Mouse (Mus musculus) liver, embryonic 14.5 days (tissue): ENCODE measurements around the gene Armh4. TPM values are rescaled to one million over a fixed set of nuclear protein-coding genes. Genes with fewer than 3 reads are reported as not detected.
"Not testable (repeated sequence)": the region's sequence is repeated elsewhere in the genome, so short reads cannot be mapped to it uniquely, and the experiment has no call there.

Experiments used
- ATAC-seq: fragments of 200-750 bp; cut with Nextera tagmentation; 2 replicates; pipeline ENCODE4 v1.8.0; 2017; ENCODE audit warnings: moderate number of reproducible peaks, mild to moderate bottlenecking, moderate library complexity; ENCODE audit not compliant: insufficient read depth
- DNase-seq, 3 experiments: peaks; one replicate each; pipeline ENCODE4 v3.0.0-alpha.2; 2012 to 2013; ENCODE audit warnings: low read depth in 3 of 3, low spot score in 3 of 3
- H3K27ac ChIP-seq: fragments of 300-500 bp; sonication (generic); 2 replicates; pipeline ENCODE4 v1.5.1; 2014; ENCODE audit warnings: moderate library complexity, mild to moderate bottlenecking, control low read depth, inconsistent platforms
- H3K27me3 ChIP-seq: fragments of 300-500 bp; sonication (generic); 2 replicates; pipeline ENCODE4 v1.6.1; 2014; ENCODE audit warnings: mild to moderate bottlenecking, low read length, moderate library complexity; ENCODE audit not compliant: control insufficient read depth, insufficient read depth
- H3K36me3 ChIP-seq: fragments of 300-500 bp; sonication (generic); replicated peaks from 2 replicates; pipeline ENCODE4 v1.6.1; 2014; ENCODE audit warnings: low read depth; ENCODE audit not compliant: control insufficient read depth, insufficient read depth
- H3K4me1 ChIP-seq, 2 experiments: fragments of 200-500 bp in 1 of 2; fragments of 300-500 bp in 1 of 2; sonication (generic) in 1 of 2; replicated peaks; 2 replicates each; pipeline ENCODE4 v1.6.1; 2012 to 2014; ENCODE audit warnings: antibody characterized with exemption in 1 of 2, inconsistent platforms in 1 of 2, low read length in 1 of 2; ENCODE audit not compliant: control insufficient read depth in 2 of 2, insufficient read depth in 2 of 2
- H3K4me2 ChIP-seq: fragments of 300-500 bp; sonication (generic); 2 replicates; pipeline ENCODE4 v1.6.1; 2014; ENCODE audit warnings: low read depth, mild to moderate bottlenecking, control low read depth, moderate library complexity
- H3K4me3 ChIP-seq, 2 experiments: fragments of 200-500 bp in 1 of 2; fragments of 300-500 bp in 1 of 2; sonication (generic) in 1 of 2; 2 replicates each; pipeline ENCODE4 v1.5.1; 2012 to 2014; ENCODE audit warnings: low read depth in 2 of 2, low read length in 2 of 2, mild to moderate bottlenecking in 2 of 2, control low read depth in 1 of 2, inconsistent platforms in 1 of 2, moderate library complexity in 1 of 2; ENCODE audit not compliant: insufficient read depth in 1 of 2
- H3K9ac ChIP-seq: fragments of 300-500 bp; sonication (generic); replicated peaks from 2 replicates; pipeline ENCODE4 v1.6.1; 2014; ENCODE audit warnings: mild to moderate bottlenecking, control low read depth, moderate library complexity
- H3K9me3 ChIP-seq: fragments of 300-500 bp; sonication (generic); 2 replicates; pipeline ENCODE4 v1.6.1; 2016; ENCODE audit warnings: low read length, mixed read lengths; ENCODE audit not compliant: control insufficient read depth
- CTCF ChIP-seq: IDR thresholded peaks from 2 replicates; pipeline ENCODE4 v1.5.1; 2016; ENCODE audit warnings: antibody characterized with exemption, low read depth, control low read depth
- EP300 ChIP-seq: IDR thresholded peaks from 2 replicates; pipeline ENCODE4 v1.6.1; 2016; ENCODE audit warnings: antibody characterized with exemption, low read depth
- WGBS: fragments of 180-500 bp; shearing (Covaris S2); extraction: QIAGEN DNeasy Blood & Tissue Kit; methylation state at CpG from one replicate; pipeline ENCODE4 v1.1.7; 2014; ENCODE audit not compliant: insufficient replicate concordance; 5-methylcytosine and 5-hydroxymethylcytosine counted together
- polyA plus RNA-seq, 2 experiments: library from polyadenylated mRNA; depleted of rRNA in 1 of 2; stranded (reverse) in 1 of 2; unstranded in 1 of 2; fragments of >200 nt; fragmentation: Nextera tagmentation in 1 of 2; extraction: Ambion mirVana in 1 of 2; gene quantifications; 2 replicates each; pipeline versions ENCODE4 v1.2.1 to v1.2.3; 2012 to 2014

Armh4 gene
- polyA plus RNA-seq (2012; rRNA removed) (0.12 and 0.22 TPM in 2 replicates), polyA plus RNA-seq (2014; fragmentation: Nextera tagmentation; extraction: Ambion mirVana) (0.36 and 0.52 TPM in 2 replicates)

DNA sequence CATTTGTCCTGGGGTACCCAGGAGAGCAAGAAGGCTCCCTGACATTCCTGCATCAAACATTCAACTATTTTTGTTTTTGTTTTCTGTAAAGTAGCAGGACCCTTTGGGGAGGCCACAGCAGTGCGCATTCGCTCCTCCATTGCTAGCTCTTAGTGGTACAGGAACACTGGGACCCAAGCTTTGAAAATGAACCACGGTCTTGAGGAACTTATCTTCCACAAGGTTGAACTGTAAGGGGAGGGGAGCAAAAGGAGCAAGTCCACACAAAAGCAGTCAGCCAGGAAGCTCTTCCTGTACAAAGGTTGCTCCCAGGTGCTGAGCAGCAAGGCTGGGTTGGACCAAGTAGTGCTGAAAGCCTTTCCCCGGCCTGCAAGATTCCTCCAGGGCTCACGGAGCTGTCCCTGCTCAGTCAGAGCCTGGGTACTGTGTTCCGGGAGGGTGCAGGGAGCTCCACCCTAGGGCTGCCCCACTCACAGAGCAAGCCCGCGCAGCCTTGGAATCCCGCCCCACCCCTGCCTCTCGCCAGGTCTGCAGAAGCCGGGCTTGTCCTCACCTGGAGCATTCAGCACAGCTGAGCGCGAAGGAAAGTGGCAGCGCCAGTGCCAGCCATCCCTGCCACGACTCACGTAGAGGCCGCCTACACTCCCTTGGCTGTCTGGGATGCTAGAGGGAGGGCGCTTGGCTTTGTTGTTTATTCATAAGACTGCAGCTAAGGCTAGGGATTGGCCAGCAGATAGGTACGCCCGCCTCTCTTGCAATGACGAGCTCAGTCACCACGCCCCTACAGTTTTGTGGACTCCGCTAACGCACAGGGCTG is at the start of gene Armh4:
TSS of gene Armh4 (minus strand) at position 669 of the 817 bp plus-strand sequence.
- no peaks in the 10 kb centered on the region for H3K9me3 ChIP-seq
- TF ChIP-seq CTCF = no peak
- TF ChIP-seq EP300 = no peak
- H3K9ac ChIP-seq = no peak within 1 kb of the TSS
- no peaks in the 10 kb centered on the region for H3K27me3 ChIP-seq
- no peak within 1 kb of the TSS for H3K27ac ChIP-seq
- DNase-seq = no peak
- H3K4me3 ChIP-seq = peak within 1 kb of the TSS; percentile 29 to 35
- no peaks in the 10 kb centered on the region for H3K4me1 ChIP-seq
- 2% methylated on average over 24 of the region's 24 CpGs for WGBS
- peak; percentile 68 for ATAC-seq
- H3K36me3 ChIP-seq = no peaks in the 10 kb centered on the region
- peak within 1 kb of the TSS; percentile 52 for H3K4me2 ChIP-seq

DNA sequence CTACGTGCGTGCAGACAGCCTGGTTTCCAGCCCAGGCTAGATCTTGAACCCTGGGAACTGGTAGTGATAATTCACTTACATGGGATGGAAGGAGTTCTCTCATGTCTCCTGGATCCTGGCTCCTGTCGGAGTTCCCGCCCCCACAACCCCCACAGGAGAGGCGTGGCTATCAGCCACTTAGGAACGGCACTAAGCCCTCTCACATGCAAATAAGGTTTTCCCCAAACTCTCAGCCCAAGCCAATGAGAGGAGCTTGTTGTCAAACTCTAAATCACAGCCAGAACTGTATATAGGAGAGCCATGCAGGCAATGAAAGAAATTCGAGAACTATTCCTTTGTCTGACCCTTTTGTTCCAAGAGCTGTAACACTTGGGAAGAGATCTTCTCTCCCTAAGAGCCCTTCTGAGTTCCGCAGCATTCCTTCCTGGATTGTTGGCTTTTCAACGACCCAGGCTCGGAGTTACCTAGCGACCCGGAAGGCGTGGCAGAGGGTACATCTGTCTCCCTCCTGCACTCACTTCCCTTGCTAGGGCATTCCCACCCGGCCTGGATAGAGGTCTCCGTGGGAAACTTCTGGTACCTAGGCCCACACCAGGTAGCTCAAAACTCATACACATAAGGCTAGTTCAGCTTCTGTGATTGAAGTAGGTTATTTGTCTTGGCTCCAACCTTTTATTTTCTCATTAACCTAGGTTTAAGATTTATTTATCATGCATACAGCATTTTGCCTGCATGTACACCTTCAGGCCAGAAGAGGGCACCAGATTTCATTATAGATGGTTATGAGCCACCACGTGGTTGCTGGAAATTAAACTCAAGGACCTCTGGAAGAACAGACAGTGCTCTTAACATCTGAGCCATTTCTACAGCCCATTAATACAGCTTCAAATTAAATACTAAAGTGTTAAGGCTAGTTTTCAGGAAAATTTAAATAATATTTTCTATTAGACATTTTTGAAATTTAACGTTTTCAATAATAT is 46.3 kb upstream of the Armh4 start:
- ATAC-seq (no peak), DNase-seq (no peak)
- no peaks in the 10 kb centered on the region for H3K4me1 ChIP-seq
- TF ChIP-seq CTCF = peak; percentile 44; the same call in 1 of the 2 replicates
- TF ChIP-seq EP300 = no peak
- no peak overlapping the region for H3K9ac ChIP-seq
- H3K27ac ChIP-seq = no peak overlapping the region
- H3K4me2 ChIP-seq = no peak overlapping the region
- H3K4me3 ChIP-seq = no peak overlapping the region
- H3K27me3 ChIP-seq = no peaks in the 10 kb centered on the region
- no peaks in the 10 kb centered on the region for H3K9me3 ChIP-seq
- 15% methylated on average over 17 of the region's 17 CpGs for WGBS
- H3K36me3 ChIP-seq = no peaks in the 10 kb centered on the region

DNA sequence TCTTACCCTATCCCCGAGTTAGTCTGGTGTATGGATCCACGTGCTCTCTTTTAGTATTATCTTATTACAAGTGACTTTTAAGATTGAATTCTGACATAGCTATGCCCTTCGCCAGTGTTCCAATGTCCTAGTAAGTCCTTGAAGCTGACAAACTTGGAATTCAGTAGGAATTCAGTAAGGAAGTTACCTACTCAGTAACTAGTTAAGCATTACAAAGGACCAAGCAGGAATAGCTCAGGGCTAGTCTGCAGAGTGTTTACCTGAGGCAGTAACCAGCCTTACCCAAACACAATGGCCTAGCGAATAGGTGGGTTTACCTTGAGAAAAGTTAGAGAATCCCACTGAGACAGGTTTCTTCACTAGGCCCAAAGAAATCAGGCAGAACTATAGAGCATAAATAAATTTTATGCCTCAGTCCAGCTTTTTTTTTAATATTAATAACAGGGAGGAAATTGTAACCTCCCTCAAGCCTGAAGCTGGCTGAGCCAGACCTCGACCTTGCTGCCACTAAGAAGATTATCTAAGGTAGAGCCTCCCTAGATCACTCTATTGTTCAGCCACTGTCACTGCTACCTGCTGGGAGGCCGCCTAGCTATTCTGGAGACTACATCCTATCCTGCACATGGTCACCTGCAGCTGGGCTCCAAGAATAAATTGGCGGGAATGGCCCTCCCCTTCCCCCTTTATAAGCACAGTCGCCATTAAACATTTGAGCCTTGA is 36.7 kb upstream of the Armh4 start:
- H3K27me3 ChIP-seq, H3K27ac ChIP-seq, H3K36me3 ChIP-seq, H3K9ac ChIP-seq, H3K4me1 ChIP-seq, H3K4me3 ChIP-seq, H3K4me2 ChIP-seq, DNase-seq, ATAC-seq, H3K9me3 ChIP-seq: not testable (repeated sequence)
- WGBS = 51% methylated on average over 8 of the region's 8 CpGs

- H3K4me2 ChIP-seq, H3K27ac ChIP-seq, H3K4me1 ChIP-seq, H3K9ac ChIP-seq, H3K36me3 ChIP-seq, H3K4me3 ChIP-seq, H3K27me3 ChIP-seq, DNase-seq, H3K9me3 ChIP-seq, ATAC-seq: not testable (repeated sequence)
- 56% methylated on average over 6 of the region's 6 CpGs for WGBS
Measured at GRCm38 (mm10) chr14:49818713-49819208, 35.6 kb upstream of the Armh4 start.

DNA sequence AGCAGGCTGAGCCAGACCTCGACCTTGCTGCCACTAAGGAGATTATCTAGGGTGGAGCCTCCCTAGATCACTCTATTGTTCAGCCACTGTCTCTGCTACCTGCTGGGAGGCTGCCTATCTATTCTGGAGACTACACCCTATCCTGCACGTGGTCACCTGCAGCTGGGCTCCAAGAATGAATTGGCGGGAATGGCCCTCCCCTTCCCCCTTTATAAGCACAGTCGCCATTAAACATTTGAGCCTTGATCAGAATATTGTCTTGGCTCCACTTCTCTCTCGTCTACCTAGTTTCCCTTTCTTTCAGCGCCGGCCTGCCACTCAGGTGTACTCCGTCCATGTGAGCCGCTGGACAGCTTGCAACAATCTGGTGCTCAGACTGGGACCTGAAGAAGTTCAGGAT is 29.8 kb upstream of the Armh4 start:
- WGBS = 62% methylated on average over 9 of the region's 9 CpGs
- not testable (repeated sequence) for DNase-seq, H3K27me3 ChIP-seq, H3K4me3 ChIP-seq, H3K4me1 ChIP-seq, H3K36me3 ChIP-seq, H3K27ac ChIP-seq, ATAC-seq, H3K4me2 ChIP-seq, H3K9ac ChIP-seq, H3K9me3 ChIP-seq

- ATAC-seq, H3K27me3 ChIP-seq, H3K27ac ChIP-seq, H3K4me3 ChIP-seq, H3K9me3 ChIP-seq, H3K36me3 ChIP-seq, H3K4me1 ChIP-seq, H3K9ac ChIP-seq, H3K4me2 ChIP-seq, DNase-seq: not testable (repeated sequence)
Measured at GRCm38 (mm10) chr14:49805051-49805450, 21.9 kb upstream of the Armh4 start.
